Mouse (Mus musculus): Measurements from ENCODE around the gene Shcbp1l. TPM values are rescaled to one million over a fixed set of nuclear protein-coding genes. Genes with fewer than 3 reads are reported as not detected.
"Not testable (repeated sequence)": the region's sequence is repeated elsewhere in the genome, so short reads cannot be mapped to it uniquely, and the experiment has no call there.

Shcbp1l gene
- polyA plus RNA-seq, 1 experiment from 2014 or later, result 0.58 TPM

- WGBS, result 1% methylated on average over 7 of the region's 7 CpGs
- H3K36me3 ChIP-seq (ENCODE audit: control insufficient read depth, insufficient read depth, low read length), result no peaks in the 10 kb centered on the region
- no peak overlapping the region for H3K9ac ChIP-seq (ENCODE audit: low read depth, low read length)
- H3K4me1 ChIP-seq (ENCODE audit: control insufficient read depth, insufficient read depth, low read length), result no peaks in the 10 kb centered on the region
- no peaks in the 10 kb centered on the region for H3K27me3 ChIP-seq (ENCODE audit: control insufficient read depth, insufficient read depth, low read length)
- ATAC-seq (ENCODE audit: low FRiP score, low TSS enrichment), result peak; percentile 93
- no peak overlapping the region for H3K4me3 ChIP-seq (ENCODE audit: low read length)
- H3K4me2 ChIP-seq (replicated peaks; ENCODE audit: low read depth, low read length), result no peak overlapping the region
- H3K27ac ChIP-seq (ENCODE audit: low read depth, low read length), result no peak overlapping the region
- no peaks in the 10 kb centered on the region for H3K9me3 ChIP-seq (ENCODE audit: control insufficient read depth, low read length)
Measured at GRCm38 (mm10) chr1:153401765-153402164, 23.2 kb upstream of the Shcbp1l start.

GRCm38 (mm10) chr1:153407641-153408040, 17.3 kb upstream of the Shcbp1l start:
- not testable (repeated sequence) for H3K9ac ChIP-seq (ENCODE audit: low read depth, low read length); H3K4me3 ChIP-seq (ENCODE audit: low read length); H3K27ac ChIP-seq (ENCODE audit: low read depth, low read length); ATAC-seq (ENCODE audit: low FRiP score, low TSS enrichment); H3K36me3 ChIP-seq (ENCODE audit: control insufficient read depth, insufficient read depth, low read length); H3K27me3 ChIP-seq (ENCODE audit: control insufficient read depth, insufficient read depth, low read length); H3K4me2 ChIP-seq (replicated peaks; ENCODE audit: low read depth, low read length); H3K4me1 ChIP-seq (ENCODE audit: control insufficient read depth, insufficient read depth, low read length); H3K9me3 ChIP-seq (ENCODE audit: control insufficient read depth, low read length)
- WGBS, result 87% methylated on average over 11 of the region's 11 CpGs

DNA sequence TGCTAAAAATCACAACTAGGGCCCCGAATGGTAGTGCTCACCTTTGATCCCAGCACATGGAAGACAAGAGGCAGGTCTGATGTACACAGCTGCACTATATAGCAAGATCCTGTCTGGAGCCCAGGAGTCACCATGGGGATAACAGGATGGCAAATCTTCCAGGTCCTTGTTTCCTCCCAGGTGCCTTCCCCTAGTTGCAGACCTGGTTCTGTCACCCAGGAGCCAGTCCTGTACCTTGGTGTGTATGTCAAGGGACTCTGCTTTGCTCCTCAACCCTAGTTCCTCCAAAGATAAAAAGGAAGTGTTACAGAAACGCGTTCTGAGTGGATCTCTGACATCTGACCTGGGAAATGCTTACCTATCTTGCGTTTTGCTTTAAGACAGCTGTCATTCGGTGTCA, 16.7 kb upstream of the Shcbp1l start:
- ATAC-seq (ENCODE audit: low FRiP score, low TSS enrichment); H3K9me3 ChIP-seq (ENCODE audit: control insufficient read depth, low read length); H3K9ac ChIP-seq (ENCODE audit: low read depth, low read length); H3K4me3 ChIP-seq (ENCODE audit: low read length); H3K36me3 ChIP-seq (ENCODE audit: control insufficient read depth, insufficient read depth, low read length); H3K4me2 ChIP-seq (replicated peaks; ENCODE audit: low read depth, low read length); H3K27me3 ChIP-seq (ENCODE audit: control insufficient read depth, insufficient read depth, low read length); H3K27ac ChIP-seq (ENCODE audit: low read depth, low read length); H3K4me1 ChIP-seq (ENCODE audit: control insufficient read depth, insufficient read depth, low read length): not testable (repeated sequence)
- 85% methylated on average over 4 of the region's 5 CpGs for WGBS

DNA sequence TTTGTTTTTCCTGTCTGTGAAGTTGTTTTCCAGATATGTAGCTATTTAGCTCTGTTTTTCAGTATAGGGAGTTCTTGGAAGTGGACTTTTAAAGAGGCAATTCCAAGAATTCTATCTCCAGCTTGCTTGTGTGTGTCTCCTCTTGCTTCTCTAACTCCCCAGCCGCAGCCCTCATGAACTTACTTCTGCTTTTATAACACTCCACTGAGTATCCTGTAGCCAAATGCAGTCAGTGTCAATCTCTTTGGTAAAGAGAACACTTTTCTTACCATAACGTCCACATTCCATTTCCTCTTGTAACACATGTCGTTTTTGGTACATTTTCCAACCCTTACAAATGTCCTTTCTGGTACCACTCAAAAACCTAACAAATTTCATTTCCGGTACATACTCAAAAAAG, 14.0 kb upstream of the Shcbp1l start:
- not testable (repeated sequence) for ATAC-seq (ENCODE audit: low FRiP score, low TSS enrichment); H3K9ac ChIP-seq (ENCODE audit: low read depth, low read length); H3K27ac ChIP-seq (ENCODE audit: low read depth, low read length); H3K36me3 ChIP-seq (ENCODE audit: control insufficient read depth, insufficient read depth, low read length); H3K27me3 ChIP-seq (ENCODE audit: control insufficient read depth, insufficient read depth, low read length); H3K4me1 ChIP-seq (ENCODE audit: control insufficient read depth, insufficient read depth, low read length); H3K4me3 ChIP-seq (ENCODE audit: low read length); H3K9me3 ChIP-seq (ENCODE audit: control insufficient read depth, low read length); H3K4me2 ChIP-seq (replicated peaks; ENCODE audit: low read depth, low read length)
- WGBS, result 90% methylated on average over 1 of the region's 4 CpGs

GRCm38 (mm10) chr1:153411723-153412122, 13.2 kb upstream of the Shcbp1l start:
- H3K9me3 ChIP-seq (ENCODE audit: control insufficient read depth, low read length), result no peaks in the 10 kb centered on the region
- H3K4me2 ChIP-seq (replicated peaks; ENCODE audit: low read depth, low read length), result no peak overlapping the region
- no peak overlapping the region for H3K9ac ChIP-seq (ENCODE audit: low read depth, low read length)
- no peak overlapping the region for H3K4me3 ChIP-seq (ENCODE audit: low read length)
- no peak for ATAC-seq (ENCODE audit: low FRiP score, low TSS enrichment)
- H3K27me3 ChIP-seq (ENCODE audit: control insufficient read depth, insufficient read depth, low read length), result no peaks in the 10 kb centered on the region
- no peaks in the 10 kb centered on the region for H3K4me1 ChIP-seq (ENCODE audit: control insufficient read depth, insufficient read depth, low read length)
- no peak overlapping the region for H3K27ac ChIP-seq (ENCODE audit: low read depth, low read length)
- 84% methylated on average over 6 of the region's 6 CpGs for WGBS
- H3K36me3 ChIP-seq (ENCODE audit: control insufficient read depth, insufficient read depth, low read length), result no peaks in the 10 kb centered on the region

DNA sequence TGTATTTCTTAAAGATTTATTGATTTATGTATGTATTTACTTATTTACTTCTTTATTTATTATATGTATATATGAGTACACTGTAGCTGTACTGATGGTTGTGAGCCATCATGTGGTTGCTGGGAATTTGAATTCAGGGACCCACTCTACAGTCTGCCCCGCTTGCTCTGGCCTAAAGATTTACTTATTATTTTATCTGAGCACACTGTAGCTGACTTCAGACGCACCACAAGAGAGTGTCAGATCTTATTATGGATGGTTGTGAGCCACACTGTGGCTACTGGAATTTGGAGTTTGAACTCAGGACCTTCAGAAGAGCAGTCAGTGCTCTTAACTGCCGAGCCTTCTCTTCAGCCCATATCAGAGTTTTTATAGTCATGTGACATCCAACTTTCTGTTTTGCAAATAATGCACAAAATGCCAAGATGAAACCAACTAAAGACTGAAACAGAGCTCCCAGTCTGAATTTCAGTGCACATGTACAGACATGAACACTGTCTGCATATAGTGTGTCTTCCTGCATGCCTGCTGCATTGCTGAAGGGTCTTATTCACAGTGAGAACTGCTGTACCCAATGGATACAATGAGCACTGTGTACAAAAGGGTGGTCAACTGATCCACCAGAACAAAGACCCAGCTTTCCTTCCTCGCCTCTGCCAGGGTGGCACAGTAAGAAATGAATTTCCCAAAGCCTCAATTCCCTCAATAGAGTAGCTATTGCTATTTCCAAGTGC, 12.1 kb upstream of the Shcbp1l start:
- not testable (repeated sequence) for H3K4me3 ChIP-seq (ENCODE audit: low read length); H3K4me1 ChIP-seq (ENCODE audit: control insufficient read depth, insufficient read depth, low read length); H3K4me2 ChIP-seq (replicated peaks; ENCODE audit: low read depth, low read length); ATAC-seq (ENCODE audit: low FRiP score, low TSS enrichment); H3K36me3 ChIP-seq (ENCODE audit: control insufficient read depth, insufficient read depth, low read length); H3K27ac ChIP-seq (ENCODE audit: low read depth, low read length); H3K27me3 ChIP-seq (ENCODE audit: control insufficient read depth, insufficient read depth, low read length); H3K9me3 ChIP-seq (ENCODE audit: control insufficient read depth, low read length); H3K9ac ChIP-seq (ENCODE audit: low read depth, low read length)
- 91% methylated on average over 3 of the region's 4 CpGs for WGBS

GRCm38 (mm10) chr1:153413397-153414020, 11.5 kb upstream of the Shcbp1l start:
- 88% methylated on average over 13 of the region's 13 CpGs for WGBS
- not testable (repeated sequence) for H3K4me1 ChIP-seq (ENCODE audit: control insufficient read depth, insufficient read depth, low read length); H3K9ac ChIP-seq (ENCODE audit: low read depth, low read length); H3K36me3 ChIP-seq (ENCODE audit: control insufficient read depth, insufficient read depth, low read length); H3K27ac ChIP-seq (ENCODE audit: low read depth, low read length); H3K4me2 ChIP-seq (replicated peaks; ENCODE audit: low read depth, low read length); ATAC-seq (ENCODE audit: low FRiP score, low TSS enrichment); H3K27me3 ChIP-seq (ENCODE audit: control insufficient read depth, insufficient read depth, low read length); H3K4me3 ChIP-seq (ENCODE audit: low read length); H3K9me3 ChIP-seq (ENCODE audit: control insufficient read depth, low read length)

DNA sequence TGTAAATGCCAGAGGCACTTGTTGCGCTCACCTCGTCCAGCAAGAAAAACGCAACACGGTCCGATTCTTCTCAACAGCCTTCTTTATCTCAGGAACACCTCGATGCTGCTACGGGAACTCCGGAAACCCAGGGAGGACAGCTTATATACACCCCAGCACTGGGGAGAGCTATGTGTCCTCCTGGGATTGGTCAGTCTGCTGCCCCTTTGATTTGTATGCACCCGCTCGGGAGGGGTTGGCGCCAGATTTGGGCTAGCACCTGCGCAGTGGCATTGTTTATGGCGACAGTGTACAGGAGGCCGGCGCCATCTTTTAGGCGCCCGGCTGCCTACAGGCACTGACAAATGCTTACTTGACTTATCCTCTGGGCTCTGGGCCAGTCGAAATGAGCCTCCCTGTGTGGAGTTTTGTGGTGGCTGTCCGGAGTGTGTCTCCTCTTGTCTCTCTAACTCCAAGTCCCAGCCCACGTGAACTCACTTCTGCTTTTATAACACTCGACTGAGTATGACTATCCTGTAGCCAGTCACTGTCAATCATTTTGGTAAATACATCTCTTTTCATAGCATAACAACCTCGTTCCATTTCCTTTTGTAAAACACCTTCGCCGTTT, 10.7 kb upstream of the Shcbp1l start:
- not testable (repeated sequence) for H3K4me1 ChIP-seq (ENCODE audit: control insufficient read depth, insufficient read depth, low read length); ATAC-seq (ENCODE audit: low FRiP score, low TSS enrichment); H3K36me3 ChIP-seq (ENCODE audit: control insufficient read depth, insufficient read depth, low read length); H3K4me2 ChIP-seq (replicated peaks; ENCODE audit: low read depth, low read length); H3K27ac ChIP-seq (ENCODE audit: low read depth, low read length); H3K9me3 ChIP-seq (ENCODE audit: control insufficient read depth, low read length); H3K4me3 ChIP-seq (ENCODE audit: low read length); H3K27me3 ChIP-seq (ENCODE audit: control insufficient read depth, insufficient read depth, low read length); H3K9ac ChIP-seq (ENCODE audit: low read depth, low read length)
- 89% methylated on average over 24 of the region's 24 CpGs for WGBS

- H3K36me3 ChIP-seq (ENCODE audit: control insufficient read depth, insufficient read depth, low read length), result no peaks in the 10 kb centered on the region
- no peak overlapping the region for H3K9ac ChIP-seq (ENCODE audit: low read depth, low read length)
- 85% methylated on average over 4 of the region's 4 CpGs for WGBS
- no peaks in the 10 kb centered on the region for H3K4me1 ChIP-seq (ENCODE audit: control insufficient read depth, insufficient read depth, low read length)
- no peaks in the 10 kb centered on the region for H3K27me3 ChIP-seq (ENCODE audit: control insufficient read depth, insufficient read depth, low read length)
- H3K4me3 ChIP-seq (ENCODE audit: low read length), result no peak overlapping the region
- no peak overlapping the region for H3K27ac ChIP-seq (ENCODE audit: low read depth, low read length)
- no peak for ATAC-seq (ENCODE audit: low FRiP score, low TSS enrichment)
- no peak overlapping the region for H3K4me2 ChIP-seq (replicated peaks; ENCODE audit: low read depth, low read length)
- H3K9me3 ChIP-seq (ENCODE audit: control insufficient read depth, low read length), result no peaks in the 10 kb centered on the region
Measured at GRCm38 (mm10) chr1:153414962-153415361, 10.0 kb upstream of the Shcbp1l start.

Data from kidney, embryonic 14.5 days (tissue).